ENCODE assay signal across 14 mouse cellular contexts in the genomic region with DNA sequence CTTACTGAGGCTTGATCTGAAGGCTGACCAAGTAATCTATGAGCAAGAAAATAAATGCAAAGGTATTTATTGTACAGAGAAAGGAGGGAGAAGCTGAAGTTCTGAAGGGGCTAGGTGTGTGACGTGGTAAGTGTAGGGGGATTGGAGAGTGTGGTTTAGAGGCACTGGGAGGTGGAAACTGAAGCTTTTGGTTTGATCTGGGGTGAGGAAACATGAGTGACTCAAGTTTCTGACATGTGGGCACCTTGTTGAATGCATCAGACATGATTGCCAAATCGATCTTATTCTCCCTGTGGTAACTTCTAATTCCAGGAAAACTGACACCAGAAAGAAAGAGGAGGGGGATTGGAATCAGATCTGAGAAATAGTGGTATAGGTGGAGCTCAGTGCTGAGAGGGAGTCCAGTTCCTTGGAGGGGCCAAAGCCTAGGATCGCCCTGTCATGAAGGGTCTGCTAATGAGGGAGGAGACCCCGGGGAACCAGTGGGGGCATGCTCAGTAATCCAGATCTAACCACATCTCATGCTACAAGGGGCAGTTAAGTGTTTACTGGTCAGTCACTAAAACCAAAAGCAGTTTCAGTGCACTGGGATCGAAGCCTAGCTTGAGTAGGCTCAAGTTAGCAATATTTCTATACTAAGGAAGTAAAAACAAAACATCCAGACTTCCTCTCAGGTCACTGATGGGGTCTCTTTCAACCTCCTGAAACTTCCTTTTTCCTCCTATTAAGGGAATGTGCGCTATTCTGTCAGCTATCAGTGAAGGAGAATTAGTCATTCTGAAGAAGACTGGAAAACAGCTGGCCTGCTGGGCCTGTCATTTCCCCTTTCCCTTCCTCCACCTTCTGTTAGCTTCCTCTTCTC. TPM values are rescaled to one million over a fixed set of nuclear protein-coding genes. Genes with fewer than 3 reads are reported as not detected.
A peak's percentile ranks its signal among the peaks of the same experiment; 100 is the strongest.
DNase-seq lines count a peak whose midpoint lies in the region; ATAC-seq and TF ChIP-seq lines count a peak whose summit lies in the region.
"Had no signal": no experiment of that assay in that cellular context is flagged by ENCODE, and none has a peak within 500 bp of the region (broad histone marks: within the 10 kb centered on the region; RNA-seq: fewer than 3 reads in every experiment).

No protein-coding gene starts in this region.

- H3K36me3 ChIP-seq in intestine, embryonic 14.5 days (ENCODE audit: control insufficient read depth, insufficient read depth, low read length), result peaks cover 23% of the 10 kb centered on the region
- H3K36me3 ChIP-seq in intestine, postnatal 0 days (ENCODE audit: control insufficient read depth, insufficient read depth), result peaks cover 8% of the 10 kb centered on the region
- peaks cover 5% of the 10 kb centered on the region for H3K36me3 ChIP-seq in liver, embryonic 11.5 days (ENCODE audit: control insufficient read depth, insufficient read depth, low read length)

- TF ChIP-seq CTCF in intestine, postnatal 0 days (IDR thresholded peaks at IDR 0.05; ENCODE audit: low read depth), result no peak

- H3K27ac ChIP-seq in intestine, embryonic 14.5 days (ENCODE audit: low read depth), result peak overlapping the region; percentile 51; the same call in 1 of the 2 replicates
- no peak overlapping the region for H3K27ac ChIP-seq in intestine, postnatal 0 days (ENCODE audit: low read depth, low read length)
- peak overlapping the region; percentile 14 for H3K27ac ChIP-seq in liver, embryonic 11.5 days (ENCODE audit: low read depth, low read length)

- no peak overlapping the region for H3K9ac ChIP-seq in intestine, embryonic 14.5 days (ENCODE audit: low read length)
- no peak overlapping the region for H3K9ac ChIP-seq in intestine, postnatal 0 days (ENCODE audit: low read depth, low read length)
- H3K9ac ChIP-seq in liver, embryonic 11.5 days (ENCODE audit: low read depth, low read length), result no peak overlapping the region
- H3K9ac ChIP-seq: forebrain, postnatal 0 days had no signal

- no peaks in the 10 kb centered on the region for H3K9me3 ChIP-seq in intestine, embryonic 14.5 days (ENCODE audit: control insufficient read depth, low read length)
- no peaks in the 10 kb centered on the region for H3K9me3 ChIP-seq in intestine, postnatal 0 days (ENCODE audit: control insufficient read depth)
- no peaks in the 10 kb centered on the region for H3K9me3 ChIP-seq in liver, embryonic 11.5 days (ENCODE audit: control insufficient read depth, low read length)

- H3K27me3 ChIP-seq in intestine, embryonic 14.5 days (replicated peaks; ENCODE audit: control insufficient read depth, insufficient read depth, low read length), result no peaks in the 10 kb centered on the region
- no peaks in the 10 kb centered on the region for H3K27me3 ChIP-seq in intestine, postnatal 0 days (replicated peaks; ENCODE audit: control insufficient read depth, insufficient read depth, low read length)
- no peaks in the 10 kb centered on the region for H3K27me3 ChIP-seq in liver, embryonic 11.5 days (replicated peaks; ENCODE audit: control insufficient read depth, insufficient read depth, low read length)

- H3K4me3 ChIP-seq in intestine, embryonic 14.5 days (ENCODE audit: low read depth, low read length), result no peak overlapping the region
- H3K4me3 ChIP-seq in intestine, postnatal 0 days (ENCODE audit: low read depth, low read length), result no peak overlapping the region
- no peak overlapping the region for H3K4me3 ChIP-seq in liver, embryonic 11.5 days (ENCODE audit: low read depth, low read length)

- 61% methylated on average over 6 of the region's 6 CpGs for WGBS in intestine, embryonic 14.5 days
- WGBS in intestine, postnatal 0 days, result 67% methylated on average over 6 of the region's 6 CpGs
- WGBS in liver, embryonic 11.5 days, result 45% methylated on average over 6 of the region's 6 CpGs

- DNase-seq in intestine, embryonic 14.5 days (ENCODE audit: low spot score), result no peak
- DNase-seq in 416B (ENCODE audit: low read depth), result peak; percentile 66
- DNase-seq in liver, embryonic 11.5 days (ENCODE audit: low spot score), result no peak
- DNase-seq in urinary bladder, postnatal 10 days (ENCODE audit: low spot score), result no peak
- no peak for DNase-seq in left cerebral cortex, adult 9 months (ENCODE audit: low spot score in 2 of 2)
- DNase-seq in yolk sac, embryonic 10.5 days (ENCODE audit: low spot score), result no peak
- DNase-seq: adrenal gland, adult 8-10 months; cerebellum, adult 8-10 months; forebrain, postnatal 0 days; thymus, adult 18-20 months had no signal

- no peak for ATAC-seq in intestine, embryonic 14.5 days (replicated peaks; ENCODE audit: low FRiP score, low TSS enrichment, low read depth)
- ATAC-seq in intestine, postnatal 0 days, result no peak
- peak; percentile 45 for ATAC-seq in common myeloid progenitor, adult 5-6 weeks (replicated peaks; ENCODE audit: low read depth, poor library complexity, severe bottlenecking)
- no peak for ATAC-seq in liver, embryonic 11.5 days (replicated peaks; ENCODE audit: low FRiP score)
- ATAC-seq: forebrain, postnatal 0 days had no signal

- H3K4me1 ChIP-seq in intestine, embryonic 14.5 days (replicated peaks; ENCODE audit: control insufficient read depth, insufficient read depth, low read length), result no peaks in the 10 kb centered on the region
- H3K4me1 ChIP-seq in intestine, postnatal 0 days (replicated peaks; ENCODE audit: control insufficient read depth, insufficient read depth, low read length), result no peaks in the 10 kb centered on the region
- H3K4me1 ChIP-seq in liver, embryonic 11.5 days (replicated peaks; ENCODE audit: control insufficient read depth, insufficient read depth, low read length), result no peaks in the 10 kb centered on the region; the same call in 1 of the 2 replicates

- H3K4me2 ChIP-seq in intestine, embryonic 14.5 days (ENCODE audit: low read length), result no peak overlapping the region
- H3K4me2 ChIP-seq in intestine, postnatal 0 days (replicated peaks; ENCODE audit: low read depth), result no peak overlapping the region
- H3K4me2 ChIP-seq in liver, embryonic 11.5 days, result no peak overlapping the region

RNA-seq across cellular contexts. Expression of a gene that starts 4.4 kb away (rescaled TPM):
- polyA plus RNA-seq in intestine, embryonic 14.5 days (2014; fragmentation: Nextera tagmentation; extraction: Ambion mirVana), result not detected in 2 replicates
- polyA plus RNA-seq in intestine, postnatal 0 days (2015; fragmentation: Nextera tagmentation; extraction: Ambion mirVana), result not detected in 2 replicates
- total RNA-seq in common myeloid progenitor, adult 5-6 weeks (2017), result not detected in 2 replicates
- not detected in 2 replicates for polyA plus RNA-seq in liver, embryonic 11.5 days (2014; fragmentation: Nextera tagmentation; extraction: Ambion mirVana)
- total RNA-seq: left cerebral cortex, postnatal 14 days had no signal
- polyA plus RNA-seq: forebrain, postnatal 0 days; hindbrain, embryonic 11.5 days had no signal

RNA-seq across cellular contexts. Expression of a gene that starts 23.6 kb away (rescaled TPM):
- 43.0 and 43.9 TPM in 2 replicates for polyA plus RNA-seq in intestine, embryonic 14.5 days (2014; fragmentation: Nextera tagmentation; extraction: Ambion mirVana)
- polyA plus RNA-seq in intestine, postnatal 0 days (2015; fragmentation: Nextera tagmentation; extraction: Ambion mirVana), result 29.4 and 30.2 TPM in 2 replicates
- total RNA-seq in common myeloid progenitor, adult 5-6 weeks (2017), result 39.3 and 43.9 TPM in 2 replicates
- 13.8 and 15.1 TPM in 2 replicates for polyA plus RNA-seq in liver, embryonic 11.5 days (2014; fragmentation: Nextera tagmentation; extraction: Ambion mirVana)

RNA-seq across cellular contexts. Expression of a gene that starts 34.8 kb away (rescaled TPM):
- 45.0 and 51.1 TPM in 2 replicates for polyA plus RNA-seq in intestine, embryonic 14.5 days (2014; fragmentation: Nextera tagmentation; extraction: Ambion mirVana)
- polyA plus RNA-seq in intestine, postnatal 0 days (2015; fragmentation: Nextera tagmentation; extraction: Ambion mirVana), result 114 and 120 TPM in 2 replicates
- 76.7 and 81.5 TPM in 2 replicates for total RNA-seq in common myeloid progenitor, adult 5-6 weeks (2017)
- 37.0 and 42.8 TPM in 2 replicates for polyA plus RNA-seq in liver, embryonic 11.5 days (2014; fragmentation: Nextera tagmentation; extraction: Ambion mirVana)
